Mouse (Mus musculus) stomach, postnatal 0 days (tissue): ENCODE data around the gene Ccdc92.

Source experiments
- CTCF ChIP-seq: IDR thresholded peaks from 2 replicates; pipeline ENCODE4 v1.5.1; 2016; ENCODE audit warnings: antibody characterized with exemption, low read depth, mild to moderate bottlenecking, moderate library complexity
- EP300 ChIP-seq: optimal IDR thresholded peaks from 2 replicates; pipeline ENCODE3; 2016; ENCODE audit warnings: antibody characterized with exemption

DNA sequence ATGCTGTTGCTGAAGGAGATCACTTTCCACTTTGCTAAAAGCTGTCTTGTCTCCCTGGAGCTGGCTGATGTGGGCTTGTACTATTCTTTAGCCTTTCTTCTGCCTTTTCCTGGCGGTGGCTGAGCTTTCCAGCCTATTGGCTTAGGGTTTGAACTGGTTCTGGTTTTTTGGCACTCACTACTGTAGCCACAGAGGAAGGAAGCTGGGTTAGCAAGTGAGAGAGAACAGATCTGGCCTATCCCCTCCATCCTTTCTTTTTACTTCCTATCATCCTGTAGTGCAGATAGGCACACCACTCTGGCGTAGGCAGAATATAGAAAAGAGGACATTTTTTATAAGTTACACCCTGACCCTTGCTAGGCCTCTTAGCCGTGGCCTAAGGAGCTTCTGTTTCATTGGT is 10.9 kb upstream of the Ccdc92 start:
- TF ChIP-seq EP300 (no peak), CTCF (no peak)
